Mouse (Mus musculus) MEL (cell line): Measurements from ENCODE around the gene Dnaaf2. TPM values are rescaled to one million over a fixed set of nuclear protein-coding genes. Genes with fewer than 3 reads are reported as not detected.
A peak's percentile ranks its signal among the peaks of the same experiment; 100 is the strongest.

ENCODE experiments used
- DNase-seq: peaks from one replicate; pipeline ENCODE4 v3.0.0; 2011; ENCODE audit warnings: low read depth, low spot score
- H3K27ac ChIP-seq: 2 replicates; pipeline ENCODE4 v1.5.1; 2012; ENCODE audit warnings: low read depth, mild to moderate bottlenecking, control low read depth, low read length, moderate library complexity; ENCODE audit not compliant: control insufficient read depth
- H3K27me3 ChIP-seq, 2 experiments: fragments of 150-350 bp in 1 of 2; sonication (generic) in 1 of 2; 2 replicates each; pipeline ENCODE4 v1.6.1; 2012; ENCODE audit warnings: low read length in 2 of 2, mild to moderate bottlenecking in 2 of 2, improper control_type of control experiment in 1 of 2, moderate library complexity in 1 of 2; ENCODE audit not compliant: insufficient read depth in 2 of 2, control insufficient read depth in 1 of 2
- H3K36me3 ChIP-seq, 2 experiments: 2 replicates each; pipeline ENCODE4 v1.6.1; 2012 to 2014; ENCODE audit warnings: low read length in 2 of 2, improper control_type of control experiment in 1 of 2, inconsistent platforms in 1 of 2, mild to moderate bottlenecking in 1 of 2; ENCODE audit not compliant: insufficient read depth in 2 of 2, control insufficient read depth in 1 of 2
- H3K4me1 ChIP-seq, 2 experiments: fragments of 150-350 bp in 1 of 2; sonication (generic) in 1 of 2; 2 replicates each; pipeline ENCODE4 v1.6.1; 2012; ENCODE audit warnings: low read length in 2 of 2, improper control_type of control experiment in 1 of 2, mild to moderate bottlenecking in 1 of 2; ENCODE audit not compliant: insufficient read depth in 2 of 2, control insufficient read depth in 1 of 2
- H3K4me3 ChIP-seq, 2 experiments: fragments of 150-350 bp in 1 of 2; sonication (generic) in 1 of 2; 2 replicates each; pipeline ENCODE4 v1.5.1; 2012; ENCODE audit warnings: low read depth in 2 of 2, low read length in 2 of 2, mild to moderate bottlenecking in 2 of 2, moderate library complexity in 2 of 2, control low read depth in 1 of 2, improper control_type of control experiment in 1 of 2; ENCODE audit not compliant: control insufficient read depth in 1 of 2, insufficient read depth in 1 of 2
- H3K79me2 ChIP-seq: 2 replicates; pipeline ENCODE4 v1.6.1; 2012; ENCODE audit warnings: mild to moderate bottlenecking, low read length, moderate library complexity; ENCODE audit not compliant: control insufficient read depth, poor library complexity, insufficient read depth
- H3K9ac ChIP-seq: 2 replicates; pipeline ENCODE4 v1.6.1; 2012; ENCODE audit warnings: low read depth, mild to moderate bottlenecking, control low read depth, low read length, moderate library complexity; ENCODE audit not compliant: control insufficient read depth, poor library complexity, severe bottlenecking
- H3K9me3 ChIP-seq: fragments of 150-350 bp; sonication (generic); replicated peaks from 2 replicates; pipeline ENCODE4 v1.6.1; 2012; ENCODE audit warnings: mild to moderate bottlenecking, low read length, improper control_type of control experiment, moderate library complexity; ENCODE audit not compliant: insufficient read depth
- CHD2 ChIP-seq: IDR thresholded peaks from 2 replicates; pipeline ENCODE4 v1.6.1; 2011; ENCODE audit warnings: low read length, improper control_type of control experiment
- CTCF ChIP-seq, 3 experiments: IDR thresholded peaks in 2 of 3; conservative IDR thresholded peaks in 1 of 3; 2 replicates each; pipeline ENCODE4 v1.5.1; 2011 to 2012; ENCODE audit warnings: low read length in 3 of 3, low read depth in 2 of 3, mild to moderate bottlenecking in 2 of 3, improper control_type of control experiment in 1 of 3, inconsistent platforms in 1 of 3, mixed read lengths in 1 of 3, moderate library complexity in 1 of 3; ENCODE audit not compliant: control insufficient read depth in 1 of 3, insufficient read depth in 1 of 3, poor library complexity in 1 of 3, severe bottlenecking in 1 of 3
- ELF1 ChIP-seq: IDR thresholded peaks from 2 replicates; pipeline ENCODE4 v1.6.1; 2014; ENCODE audit warnings: low read depth, mild to moderate bottlenecking, inconsistent platforms, low read length, improper control_type of control experiment, moderate library complexity
- EP300 ChIP-seq, 2 experiments: IDR thresholded peaks; 2 replicates each; pipeline ENCODE4 v1.6.1; 2011; ENCODE audit warnings: improper control_type of control experiment in 2 of 2, low read length in 2 of 2, low read depth in 1 of 2, mild to moderate bottlenecking in 1 of 2
- GABPA ChIP-seq: IDR thresholded peaks from 2 replicates; pipeline ENCODE4 v1.6.1; 2012; ENCODE audit warnings: low read depth, mild to moderate bottlenecking, inconsistent platforms, low read length, improper control_type of control experiment, moderate library complexity
- GATA1 ChIP-seq: IDR thresholded peaks from 2 replicates; pipeline ENCODE4 v1.6.1; 2011; ENCODE audit warnings: low read depth, low read length, improper control_type of control experiment
- JUND ChIP-seq: IDR thresholded peaks from 2 replicates; pipeline ENCODE4 v1.6.1; 2011; ENCODE audit warnings: low read depth, mild to moderate bottlenecking, improper control_type of control experiment, low read length
- KAT2A ChIP-seq: conservative IDR thresholded peaks from 2 replicates; pipeline ENCODE4 v1.6.1; 2012; ENCODE audit warnings: low read depth, low read length, improper control_type of control experiment, inconsistent platforms
- MAFK ChIP-seq: IDR thresholded peaks from 2 replicates; pipeline ENCODE4 v1.6.1; 2011; ENCODE audit warnings: low read depth, mild to moderate bottlenecking, low read length, improper control_type of control experiment, borderline replicate concordance
- MAX ChIP-seq: IDR thresholded peaks from 2 replicates; pipeline ENCODE4 v1.6.1; 2011; ENCODE audit warnings: low read length, improper control_type of control experiment
- MAZ ChIP-seq: IDR thresholded peaks from 2 replicates; pipeline ENCODE4 v1.6.1; 2012; ENCODE audit warnings: low read depth, mild to moderate bottlenecking, inconsistent platforms, low read length, improper control_type of control experiment
- MEF2A ChIP-seq: IDR thresholded peaks from 2 replicates; pipeline ENCODE4 v1.6.1; 2014; ENCODE audit warnings: low read depth, mild to moderate bottlenecking, inconsistent platforms, low read length, improper control_type of control experiment; ENCODE audit not compliant: poor library complexity, insufficient replicate concordance, severe bottlenecking; ENCODE audit errors: extremely low read depth
- MYC ChIP-seq: IDR thresholded peaks from 2 replicates; pipeline ENCODE4 v1.6.1; 2011; ENCODE audit warnings: low read depth, mild to moderate bottlenecking, low read length, improper control_type of control experiment, moderate library complexity
- NELFE ChIP-seq: IDR thresholded peaks from 2 replicates; pipeline ENCODE4 v1.6.1; 2011; ENCODE audit warnings: low read depth, low read length, improper control_type of control experiment
- POLR2AphosphoS2 ChIP-seq: IDR thresholded peaks from 2 replicates; pipeline ENCODE4 v1.6.1; 2011; ENCODE audit warnings: low read length, improper control_type of control experiment
- RAD21 ChIP-seq: IDR thresholded peaks from 2 replicates; pipeline ENCODE4 v1.6.1; 2011; ENCODE audit warnings: mild to moderate bottlenecking, low read depth, low read length, improper control_type of control experiment
- RCOR1 ChIP-seq: IDR thresholded peaks from 2 replicates; pipeline ENCODE4 v1.6.1; 2012; ENCODE audit warnings: low read depth, mild to moderate bottlenecking, inconsistent platforms, low read length, improper control_type of control experiment
- SIN3A ChIP-seq: IDR thresholded peaks from 2 replicates; pipeline ENCODE4 v1.6.1; 2012; ENCODE audit warnings: low read length, improper control_type of control experiment, inconsistent platforms
- SMC3 ChIP-seq: IDR thresholded peaks from 2 replicates; pipeline ENCODE4 v1.6.1; 2011; ENCODE audit warnings: low read depth, low read length, improper control_type of control experiment
- TAL1 ChIP-seq: IDR thresholded peaks from 2 replicates; pipeline ENCODE4 v1.6.1; 2012; ENCODE audit warnings: mild to moderate bottlenecking, inconsistent platforms, low read length, moderate library complexity, mixed read lengths
- ZMIZ1 ChIP-seq: IDR thresholded peaks from 2 replicates; pipeline ENCODE4 v1.6.1; 2012; ENCODE audit warnings: low read depth, mild to moderate bottlenecking, inconsistent platforms, low read length, improper control_type of control experiment, moderate library complexity
- ZNF384 ChIP-seq: IDR thresholded peaks from 2 replicates; pipeline ENCODE4 v1.6.1; 2012; ENCODE audit warnings: low read depth, mild to moderate bottlenecking, inconsistent platforms, low read length, improper control_type of control experiment
- polyA plus RNA-seq, 2 experiments: library from polyadenylated mRNA; stranded (reverse) in 1 of 2; unstranded in 1 of 2; fragments of >175 nt in 1 of 2; fragments of >200 nt in 1 of 2; gene quantifications; 2 replicates each; pipeline versions ENCODE4 v1.2.1 to v1.2.4; 2012; ENCODE audit warnings: low replicate concordance in 2 of 2, low read depth in 1 of 2; ENCODE audit not compliant: insufficient read length in 2 of 2, insufficient read depth in 1 of 2, missing spikeins in 1 of 2
- total RNA-seq: library from RNA; depleted of rRNA; stranded (reverse); fragments of 300-350 nt; gene quantifications from 2 replicates; pipeline ENCODE4 v1.2.3, GENCODE M21; 2012

Dnaaf2 gene
- total and polyA plus RNA-seq, 3 experiments, result 5.5 to 10.1 TPM; not detected in 1

DNA sequence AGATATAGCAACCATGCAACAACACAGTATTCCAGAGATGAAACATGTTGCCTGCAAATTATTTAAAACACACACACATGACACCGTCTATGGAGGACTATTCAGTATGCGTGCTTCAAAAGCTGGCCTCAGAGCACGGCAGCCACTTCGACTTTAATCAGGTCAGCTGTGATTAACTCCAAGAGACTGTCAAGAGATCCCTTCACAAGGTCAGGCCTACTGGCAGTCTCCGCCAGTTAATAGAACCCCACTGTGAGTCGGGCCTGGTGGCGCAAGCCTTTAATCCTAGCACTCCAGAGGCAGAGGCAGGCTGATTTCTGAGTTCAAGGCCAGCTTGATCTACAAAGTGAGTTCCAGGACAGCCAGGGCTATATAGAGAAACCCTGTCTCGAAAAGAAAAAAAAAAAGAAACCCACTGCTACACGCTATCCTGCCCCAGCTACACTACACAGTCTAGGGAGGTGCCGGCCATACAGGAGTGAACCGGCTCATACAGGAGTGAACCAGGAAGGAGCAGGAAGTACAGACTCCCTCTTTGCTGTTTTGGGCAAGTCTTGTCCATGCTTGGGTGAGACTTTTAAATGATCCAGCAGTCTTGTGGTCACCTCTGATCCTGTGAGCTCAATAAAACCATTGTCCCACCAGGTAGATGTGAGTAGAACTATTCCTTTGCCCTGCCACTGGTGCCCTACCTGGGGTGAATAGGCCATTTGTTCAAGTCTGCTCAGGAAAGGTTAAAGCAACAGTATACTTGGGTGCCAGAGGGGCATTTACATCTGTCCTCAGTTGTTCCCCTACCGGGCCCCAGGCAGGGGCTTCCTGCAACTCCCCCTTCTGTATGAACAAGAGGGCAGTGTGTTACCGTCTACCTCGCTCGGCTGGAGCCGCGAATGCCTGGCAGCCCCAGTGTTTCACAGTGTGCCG, 12.1 kb upstream of the Dnaaf2 start:
- Histone ChIP-seq H3K36me3 (no peaks in the 10 kb centered on the region; a peak in 2 of 4 replicates), H3K4me1 (no peaks in the 10 kb centered on the region), H3K9me3 (no peaks in the 10 kb centered on the region), H3K27ac (no peak overlapping the region), H3K27me3 (no peaks in the 10 kb centered on the region), H3K4me3 (no peak overlapping the region), H3K79me2 (no peaks in the 10 kb centered on the region), H3K9ac (no peak overlapping the region)
- TF ChIP-seq POLR2AphosphoS2 (no peak), SIN3A (no peak), GABPA (no peak), ZNF384 (no peak), CTCF (IDR thresholded peaks at IDR 0.05 in 2 of 3, conservative IDR thresholded peaks at IDR 0.05 in 1 of 3; ENCODE audit: control insufficient read depth in 1 of 3, insufficient read depth in 1 of 3, low read depth in 2 of 3, low read length in 3 of 3, poor library complexity in 1 of 3, severe bottlenecking in 1 of 3) (no peak), MAZ (no peak), CHD2 (no peak), MAX (no peak), NELFE (no peak), KAT2A (no peak), GATA1 (no peak), MYC (no peak), MEF2A (no peak), RCOR1 (no peak), ZMIZ1 (no peak), ELF1 (no peak), JUND (no peak), TAL1 (no peak), EP300 (IDR thresholded peaks at IDR 0.05; ENCODE audit: low read depth in 1 of 2, low read length in 2 of 2) (no peak)
- no peak for DNase-seq

GRCm38 (mm10) chr12:69208520-69208919, 10.3 kb upstream of the Dnaaf2 start:
- Histone ChIP-seq H3K27me3 (no peaks in the 10 kb centered on the region), H3K27ac (no peak overlapping the region), H3K9ac (no peak overlapping the region), H3K79me2 (no peaks in the 10 kb centered on the region), H3K9me3 (no peaks in the 10 kb centered on the region), H3K36me3 (no peaks in the 10 kb centered on the region; a peak in 1 of 4 replicates), H3K4me3 (no peak overlapping the region), H3K4me1 (no peaks in the 10 kb centered on the region)
- DNase-seq, result peak; percentile 54
- no peak for TF ChIP-seq MAFK
- peak; percentile 19 to 59 (median 40); a peak in 5 of 6 replicates for TF ChIP-seq CTCF (IDR thresholded peaks at IDR 0.05 in 2 of 3, conservative IDR thresholded peaks at IDR 0.05 in 1 of 3; ENCODE audit: control insufficient read depth in 1 of 3, insufficient read depth in 1 of 3, low read depth in 2 of 3, low read length in 3 of 3, poor library complexity in 1 of 3, severe bottlenecking in 1 of 3)
- TF ChIP-seq SMC3, result peak; percentile 45
- TF ChIP-seq JUND, result no peak
- TF ChIP-seq CHD2, result no peak
- peak; percentile 35 for TF ChIP-seq RAD21
- no peak for TF ChIP-seq KAT2A
